Mouse (Mus musculus): ENCODE measurements at regions not wholly inside any gene's neighbourhood (a gene's known extent, or its start where the extent isn't known, plus 50 kb on each side); places are given as distances from the start of the nearest gene placed in this dataset.

DNA sequence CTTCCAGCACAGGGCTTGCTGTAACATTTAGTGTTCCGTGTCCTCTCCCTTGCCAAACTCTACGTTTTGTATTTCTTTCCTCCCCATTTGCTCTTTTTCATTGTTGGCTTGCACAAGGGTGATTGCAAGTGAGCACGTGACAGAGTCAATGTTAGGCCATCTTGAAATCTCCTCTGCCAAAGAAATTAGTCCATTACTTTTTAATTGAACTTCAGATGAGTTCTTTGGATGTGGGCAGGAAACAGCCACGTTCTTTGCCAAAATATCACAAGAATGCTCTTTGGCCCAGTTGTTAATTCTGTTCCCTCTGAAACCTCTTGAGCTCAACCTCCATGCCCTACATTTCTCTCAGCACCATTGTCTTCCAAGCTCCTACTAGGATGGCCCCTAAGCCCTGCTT lies 253.2 kb upstream of the Msx2 start:
- no peak for TF ChIP-seq USF1 (IDR thresholded peaks at IDR 0.05; ENCODE audit: low read depth)
- TF ChIP-seq POLR2A (IDR thresholded peaks at IDR 0.05; ENCODE audit: insufficient read length, low read depth) = no peak
- TF ChIP-seq CEBPB (IDR thresholded peaks at IDR 0.05; ENCODE audit: insufficient read depth, poor library complexity, severe bottlenecking) = no peak
- no peak for TF ChIP-seq MYOD1 (IDR thresholded peaks at IDR 0.05; ENCODE audit: control insufficient read depth in 1 of 3, insufficient read length in 2 of 3, low read depth in 2 of 3)
- TF ChIP-seq POLR2AphosphoS2 (IDR thresholded peaks at IDR 0.05; ENCODE audit: insufficient read length, low read depth) = no peak
- no peak for TF ChIP-seq TCF12 (IDR thresholded peaks at IDR 0.05; ENCODE audit: insufficient read depth, poor library complexity, severe bottlenecking)
- TF ChIP-seq MAX (IDR thresholded peaks at IDR 0.05; ENCODE audit: low read depth) = no peak
- no peak for TF ChIP-seq E2F4 (IDR thresholded peaks at IDR 0.05; ENCODE audit: insufficient read depth)
- TF ChIP-seq TCF3 (IDR thresholded peaks at IDR 0.05; ENCODE audit: insufficient read length, low read depth) = no peak
- TF ChIP-seq SRF (IDR thresholded peaks at IDR 0.05; ENCODE audit: control insufficient read depth, insufficient read length, low read depth) = no peak
- TF ChIP-seq MYOG (IDR thresholded peaks at IDR 0.05; ENCODE audit: control insufficient read depth in 1 of 3, insufficient read depth in 1 of 3, insufficient read length in 2 of 3, low read depth in 2 of 3) = no peak

Measured in myocyte (in vitro differentiated cells).